Mouse (Mus musculus) frontal cortex, postnatal 36 days (tissue): ENCODE measurements around the gene Cdan1.

Source experiments
- DNase-seq, 2 experiments: peaks; one replicate each; pipeline ENCODE4 v3.0.0; 2022; ENCODE audit warnings: low spot score in 2 of 2

Gene Cdan1

GRCm38 (mm10) chr2:120849449-120850423 is at the start of gene Cdan1:
Gene Cdan1 (minus strand): TSS chr2:120850128.
- DNase-seq: peak; percentile 37 to 51

- DNase-seq: no peak
Measured at GRCm38 (mm10) chr2:120896361-120896760, 46.4 kb upstream of the Cdan1 start.

GRCm38 (mm10) chr2:120887601-120888000 is 37.7 kb upstream of the Cdan1 start:
- DNase-seq: no peak

GRCm38 (mm10) chr2:120873192-120873591 is 23.3 kb upstream of the Cdan1 start:
- peak in 1 of 2 experiments; percentile 24 for DNase-seq

- DNase-seq: peak; percentile 27 to 31
Measured at GRCm38 (mm10) chr2:120871447-120872336, 21.8 kb upstream of the Cdan1 start.

GRCm38 (mm10) chr2:120867336-120867735 is 17.4 kb upstream of the Cdan1 start:
- DNase-seq: peak; percentile 39 to 60

- no peak for DNase-seq
Measured at GRCm38 (mm10) chr2:120866561-120866960, 16.6 kb upstream of the Cdan1 start.

- DNase-seq: no peak
Measured at GRCm38 (mm10) chr2:120863389-120863788, 13.5 kb upstream of the Cdan1 start.

GRCm38 (mm10) chr2:120860699-120861098 is 10.8 kb upstream of the Cdan1 start:
- DNase-seq: no peak

GRCm38 (mm10) chr2:120858131-120858530 is 8.2 kb upstream of the Cdan1 start:
- DNase-seq: no peak

GRCm38 (mm10) chr2:120853151-120853550 is 3.2 kb upstream of the Cdan1 start:
- no peak for DNase-seq

- no peak for DNase-seq
Measured at GRCm38 (mm10) chr2:120852626-120853025, 2.7 kb upstream of the Cdan1 start.

GRCm38 (mm10) chr2:120850424-120851082 is 625 bp upstream of the Cdan1 start, which contains the start of gene Ttbk2:
Gene Ttbk2 (minus strand): TSS chr2:120850604.
- DNase-seq: peak; percentile 99

GRCm38 (mm10) chr2:120845280-120845679 is 4.6 kb downstream of the Cdan1 start:
- DNase-seq: no peak

GRCm38 (mm10) chr2:120843990-120844389 is 5.9 kb downstream of the Cdan1 start:
- DNase-seq: no peak

GRCm38 (mm10) chr2:120841211-120841610 is 8.7 kb downstream of the Cdan1 start:
- no peak for DNase-seq

GRCm38 (mm10) chr2:120835167-120835566 is 14.8 kb downstream of the Cdan1 start:
- no peak for DNase-seq

GRCm38 (mm10) chr2:120826936-120827638 is 22.8 kb downstream of the Cdan1 start:
- no peak for DNase-seq

GRCm38 (mm10) chr2:120770265-120770935 is 79.5 kb downstream of the Cdan1 start:
- DNase-seq: peak; percentile 31 to 40

- no peak for DNase-seq
Measured at GRCm38 (mm10) chr2:120761922-120762321, 88.0 kb downstream of the Cdan1 start.
